Mouse (Mus musculus) intestine, embryonic 16.5 days (tissue): ENCODE results near the gene Plxna2. TPM values are rescaled to one million over a fixed set of nuclear protein-coding genes. Genes with fewer than 3 reads are reported as not detected.

ENCODE experiments used
- ATAC-seq: fragments of 200-750 bp; cut with Nextera tagmentation; 2 replicates; pipeline ENCODE4 v1.8.0; 2017; ENCODE audit warnings: moderate TSS enrichment, moderate library complexity
- H3K27ac ChIP-seq: fragments of 300-500 bp; sonication (generic); 2 replicates; pipeline ENCODE4 v1.5.1; 2014; ENCODE audit warnings: mild to moderate bottlenecking, low read length
- H3K27me3 ChIP-seq: fragments of 300-500 bp; sonication (generic); replicated peaks from 2 replicates; pipeline ENCODE4 v1.6.1; 2014; ENCODE audit warnings: low read length, control low read depth, mixed read lengths; ENCODE audit not compliant: control insufficient read depth, insufficient read depth
- H3K36me3 ChIP-seq: fragments of 300-500 bp; sonication (generic); 2 replicates; pipeline ENCODE4 v1.6.1; 2014; ENCODE audit warnings: low read length, control low read depth; ENCODE audit not compliant: control insufficient read depth, insufficient read depth
- H3K4me1 ChIP-seq: fragments of 300-500 bp; sonication (generic); 2 replicates; pipeline ENCODE4 v1.6.1; 2014; ENCODE audit warnings: low read length, control low read depth, mixed read lengths; ENCODE audit not compliant: control insufficient read depth, insufficient read depth
- H3K4me2 ChIP-seq: fragments of 300-500 bp; sonication (generic); 2 replicates; pipeline ENCODE4 v1.6.1; 2014; ENCODE audit warnings: low read depth, low read length, control low read depth
- H3K4me3 ChIP-seq: fragments of 300-500 bp; sonication (generic); 2 replicates; pipeline ENCODE4 v1.5.1; 2014; ENCODE audit warnings: mild to moderate bottlenecking, low read length
- H3K9ac ChIP-seq: fragments of 300-500 bp; sonication (generic); 2 replicates; pipeline ENCODE4 v1.6.1; 2014; ENCODE audit warnings: low read depth, low read length
- H3K9me3 ChIP-seq: fragments of 300-500 bp; sonication (generic); 2 replicates; pipeline ENCODE4 v1.6.1; 2016; ENCODE audit warnings: low read length, control low read depth; ENCODE audit not compliant: control insufficient read depth
- WGBS: fragments of 180-500 bp; shearing (Covaris S2); extraction: QIAGEN DNeasy Blood & Tissue Kit; methylation state at CpG from one replicate; pipeline ENCODE4 v1.1.7; 2014; 5-methylcytosine and 5-hydroxymethylcytosine counted together
- polyA plus RNA-seq: library from polyadenylated mRNA; unstranded; fragments of >200 nt; fragmentation: Nextera tagmentation; extraction: Ambion mirVana; gene quantifications from 2 replicates; pipeline ENCODE4 v1.2.1, GENCODE M21; 2015

Plxna2 gene
- 4.3 and 4.6 TPM in 2 replicates for polyA plus RNA-seq

- Histone ChIP-seq H3K36me3 (no peaks in the 10 kb centered on the region), H3K27ac (no peak within 1 kb of the TSS), H3K9ac (no peak within 1 kb of the TSS), H3K4me3 (peak within 1 kb of the TSS; percentile 65), H3K4me1 (peaks cover 15% of the 10 kb centered on the region), H3K9me3 (no peaks in the 10 kb centered on the region), H3K27me3 (no peaks in the 10 kb centered on the region), H3K4me2 (peak within 1 kb of the TSS; percentile 98)
- ATAC-seq = no peak
- WGBS = 95% methylated on average over 2 of the region's 2 CpGs
Observed at GRCm38 (mm10) chr1:194617918-194618317, at the start of gene Plxna2. Plxna2 (plus strand) TSS chr1:194618218.

DNA sequence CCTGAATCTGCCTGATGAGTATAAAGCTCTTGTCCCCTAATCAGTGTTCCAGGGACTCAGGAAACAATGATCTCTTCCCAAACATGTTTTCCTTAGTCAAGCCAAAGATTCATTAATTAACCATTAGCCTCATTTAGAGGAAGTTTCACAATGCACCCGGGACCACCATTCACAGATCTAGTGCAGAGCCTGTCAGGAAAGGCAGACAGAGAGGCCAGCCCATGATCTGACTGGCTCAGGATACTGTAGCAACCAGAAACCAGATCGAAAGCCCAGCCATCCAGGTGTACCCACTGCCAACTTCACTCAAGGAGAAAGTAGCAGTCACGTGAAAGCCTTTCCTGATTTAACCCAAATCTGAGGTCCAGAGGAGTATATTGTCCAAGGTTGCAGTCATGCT lies 44.1 kb upstream of the Plxna2 start:
- Histone ChIP-seq H3K36me3 (no peaks in the 10 kb centered on the region), H3K27ac (no peak overlapping the region), H3K27me3 (no peaks in the 10 kb centered on the region), H3K9me3 (no peaks in the 10 kb centered on the region), H3K4me2 (no peak overlapping the region), H3K4me3 (no peak overlapping the region), H3K9ac (no peak overlapping the region), H3K4me1 (no peaks in the 10 kb centered on the region)
- no peak for ATAC-seq
- WGBS = 69% methylated on average over 3 of the region's 3 CpGs

DNA sequence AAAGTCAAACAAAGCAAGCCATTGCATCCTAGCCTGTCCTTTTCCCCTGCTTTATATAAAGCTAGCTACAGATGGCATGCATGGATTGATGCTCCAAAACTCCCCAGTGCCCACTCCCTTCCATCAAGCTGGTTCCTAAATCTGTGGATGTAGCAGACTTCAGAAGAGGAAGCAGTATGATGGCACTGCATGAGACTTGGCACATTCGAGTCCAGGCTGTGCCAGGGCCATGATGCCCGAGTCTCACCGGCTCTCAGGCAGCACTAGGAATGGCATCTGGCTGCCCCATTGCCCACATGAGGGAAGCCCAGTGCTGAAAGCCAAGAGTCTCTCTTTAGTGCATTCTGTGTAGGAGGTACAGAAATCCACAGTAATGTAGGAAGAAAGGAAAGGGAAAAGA lies 39.7 kb upstream of the Plxna2 start:
- WGBS = 87% methylated on average over 3 of the region's 3 CpGs
- Histone ChIP-seq H3K36me3 (no peaks in the 10 kb centered on the region), H3K4me2 (no peak overlapping the region), H3K4me3 (no peak overlapping the region), H3K27me3 (no peaks in the 10 kb centered on the region), H3K9ac (no peak overlapping the region), H3K4me1 (no peaks in the 10 kb centered on the region), H3K27ac (no peak overlapping the region), H3K9me3 (no peaks in the 10 kb centered on the region)
- no peak for ATAC-seq

DNA sequence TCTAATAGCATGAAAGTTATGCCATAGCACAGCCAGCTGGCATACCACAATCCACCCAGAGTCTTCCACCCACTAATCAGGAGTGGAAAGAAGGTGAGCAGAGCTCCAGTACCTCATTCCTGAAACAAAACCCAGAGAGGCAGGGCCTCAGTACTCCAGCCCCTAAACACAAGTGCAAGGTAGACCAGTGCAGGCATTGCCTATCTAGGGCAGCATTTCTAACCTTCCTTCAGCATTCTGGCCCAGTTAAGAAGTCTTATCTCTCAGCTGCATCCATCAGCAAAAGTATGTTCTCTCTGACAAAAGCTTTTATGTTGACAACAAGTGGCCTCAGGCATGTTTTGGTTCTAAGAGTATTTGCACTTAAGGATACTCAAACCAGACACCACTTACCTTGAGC lies 37.5 kb upstream of the Plxna2 start:
- Histone ChIP-seq H3K9ac (no peak overlapping the region), H3K36me3 (no peaks in the 10 kb centered on the region), H3K4me3 (no peak overlapping the region), H3K9me3 (no peaks in the 10 kb centered on the region), H3K4me1 (no peaks in the 10 kb centered on the region), H3K27ac (no peak overlapping the region), H3K4me2 (no peak overlapping the region), H3K27me3 (no peaks in the 10 kb centered on the region)
- ATAC-seq = no peak

DNA sequence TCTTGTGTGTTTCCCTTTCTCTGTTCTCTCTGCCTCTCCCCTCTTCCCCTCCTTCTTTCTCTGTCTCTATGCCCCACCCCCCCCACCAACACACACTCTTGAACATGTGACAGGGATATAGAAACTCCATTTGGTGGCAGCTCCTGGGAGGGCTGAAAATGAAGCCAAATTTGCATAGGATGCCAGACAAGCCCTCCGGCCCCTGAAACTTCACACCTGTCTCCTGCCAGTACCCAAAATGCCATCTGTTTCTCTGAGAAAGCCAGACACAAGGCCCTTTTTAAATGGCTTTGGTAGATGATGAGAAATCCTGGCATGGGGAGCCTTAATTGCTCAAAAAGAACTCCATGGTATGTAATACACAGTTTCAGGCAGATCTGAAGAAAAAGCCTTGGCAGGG lies 31.3 kb upstream of the Plxna2 start:
- no peak overlapping the region for H3K4me3 ChIP-seq
- H3K4me1 ChIP-seq = 0 out of 2 replicates have a peak, but pooled peaks cover 3% of the 10 kb centered on the region
- H3K36me3 ChIP-seq = no peaks in the 10 kb centered on the region
- 81% methylated on average over 1 of the region's 1 CpGs for WGBS
- H3K9ac ChIP-seq = no peak overlapping the region
- no peak overlapping the region for H3K4me2 ChIP-seq
- H3K9me3 ChIP-seq = no peaks in the 10 kb centered on the region
- H3K27ac ChIP-seq = no peak overlapping the region
- ATAC-seq = no peak
- H3K27me3 ChIP-seq = no peaks in the 10 kb centered on the region

- no peaks in the 10 kb centered on the region for H3K27me3 ChIP-seq
- no peak overlapping the region for H3K4me2 ChIP-seq
- no peak overlapping the region for H3K27ac ChIP-seq
- H3K36me3 ChIP-seq = no peaks in the 10 kb centered on the region
- no peak overlapping the region for H3K9ac ChIP-seq
- H3K9me3 ChIP-seq = no peaks in the 10 kb centered on the region
- no peak for ATAC-seq
- no peak overlapping the region for H3K4me3 ChIP-seq
- 0 out of 2 replicates have a peak, but pooled peaks cover 3% of the 10 kb centered on the region for H3K4me1 ChIP-seq
Observed at GRCm38 (mm10) chr1:194587532-194587931, 30.5 kb upstream of the Plxna2 start.

DNA sequence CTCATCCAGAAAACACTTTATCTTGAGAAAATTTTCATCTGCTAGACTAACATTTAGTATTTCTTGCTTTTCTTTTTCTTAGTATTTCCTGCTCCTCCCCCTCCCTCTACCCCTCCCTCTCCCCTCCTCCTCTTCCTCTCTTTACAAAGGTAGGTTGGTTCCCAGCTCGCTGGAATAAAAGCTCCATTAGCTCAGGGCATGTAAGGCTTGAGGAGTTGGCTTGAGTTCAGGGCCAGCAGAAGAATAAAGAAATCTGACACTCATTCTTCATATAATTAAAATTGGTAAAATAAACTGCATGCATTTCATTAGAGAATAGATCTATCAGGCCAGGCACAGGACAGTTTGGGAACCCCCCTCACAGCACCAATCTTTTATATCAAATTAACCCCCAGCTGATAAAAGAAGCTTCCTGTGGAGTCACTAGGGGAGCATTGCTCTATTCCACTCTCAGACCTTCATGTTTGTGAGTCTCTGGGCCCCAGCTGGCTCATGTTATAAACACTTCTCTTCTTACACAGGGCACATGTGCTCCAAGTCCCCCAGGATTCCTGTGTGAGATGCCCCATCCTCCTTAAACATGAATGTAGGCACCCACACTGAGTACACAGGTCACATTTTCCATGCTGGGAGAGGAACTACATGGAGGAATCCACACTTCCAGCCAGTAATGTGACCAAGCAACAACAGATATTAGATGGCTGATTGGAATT lies 29.9 kb upstream of the Plxna2 start:
- Histone ChIP-seq H3K4me1 (0 out of 2 replicates have a peak, but pooled peaks cover 3% of the 10 kb centered on the region), H3K9ac (no peak overlapping the region), H3K27me3 (no peaks in the 10 kb centered on the region), H3K4me2 (no peak overlapping the region), H3K4me3 (no peak overlapping the region), H3K27ac (no peak overlapping the region), H3K36me3 (no peaks in the 10 kb centered on the region), H3K9me3 (no peaks in the 10 kb centered on the region)
- no peak for ATAC-seq
- 25% methylated on average over 1 of the region's 1 CpGs for WGBS

DNA sequence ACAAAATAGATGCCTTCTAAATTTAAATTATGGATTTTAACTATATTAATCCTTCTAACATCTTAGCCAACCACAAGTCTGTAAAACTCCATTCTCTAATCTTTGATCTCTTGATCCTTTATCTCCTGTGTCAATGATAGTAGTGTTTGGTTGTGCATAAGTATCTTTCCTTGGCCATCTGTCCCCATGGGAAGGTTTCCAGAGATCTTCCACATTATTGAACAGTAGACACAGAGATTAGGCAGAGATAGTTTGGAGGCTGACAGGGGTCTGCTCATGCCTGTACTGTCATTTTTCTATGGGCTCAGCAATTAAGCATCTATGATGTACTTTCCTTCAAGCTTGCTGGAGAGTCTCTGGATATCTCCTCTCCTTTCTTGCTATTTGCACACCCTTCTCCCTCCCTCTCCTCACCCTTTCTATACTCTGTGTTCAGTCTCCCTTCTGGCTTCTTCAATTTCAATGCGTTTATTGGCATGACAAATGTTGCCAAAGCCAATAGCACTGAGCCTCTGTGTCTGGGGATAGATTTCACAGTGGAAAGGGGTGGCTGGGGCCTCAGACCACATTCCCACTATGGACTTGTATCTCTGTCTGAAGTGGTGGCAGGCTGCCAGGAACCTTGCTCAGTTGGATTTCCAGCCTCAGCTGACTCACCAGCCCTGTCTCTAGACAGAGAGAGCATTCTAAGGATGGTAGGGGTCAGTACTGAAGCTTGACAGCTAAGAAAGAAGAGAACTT lies 29.1 kb upstream of the Plxna2 start:
- 0 out of 2 replicates have a peak, but pooled peaks cover 3% of the 10 kb centered on the region for H3K4me1 ChIP-seq
- H3K27me3 ChIP-seq = no peaks in the 10 kb centered on the region
- no peak overlapping the region for H3K4me2 ChIP-seq
- H3K9ac ChIP-seq = no peak overlapping the region
- no peaks in the 10 kb centered on the region for H3K36me3 ChIP-seq
- no peaks in the 10 kb centered on the region for H3K9me3 ChIP-seq
- 50% methylated on average over 1 of the region's 1 CpGs for WGBS
- no peak overlapping the region for H3K27ac ChIP-seq
- peak; percentile 55; the same call in 1 of the 2 replicates for ATAC-seq
- H3K4me3 ChIP-seq = no peak overlapping the region

DNA sequence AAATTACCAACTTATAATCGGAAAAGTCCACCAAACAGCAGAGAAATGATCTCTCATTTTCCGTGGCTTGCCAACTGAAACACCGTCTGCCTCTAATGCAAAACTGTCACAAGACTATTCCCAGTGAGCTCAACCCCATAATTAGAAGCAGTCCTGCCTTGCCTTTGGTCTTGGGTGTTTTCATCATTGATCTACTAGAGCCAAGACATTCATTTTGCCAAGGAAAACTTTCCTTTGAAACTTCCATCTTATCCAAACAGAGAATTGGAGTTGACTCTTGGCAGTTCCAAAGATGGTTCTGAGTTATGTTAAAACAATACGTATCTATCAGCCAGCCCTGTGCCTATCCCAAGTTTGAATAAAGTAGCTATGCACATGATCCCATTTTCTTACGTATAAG lies 24.9 kb upstream of the Plxna2 start:
- H3K27me3 ChIP-seq = no peaks in the 10 kb centered on the region
- H3K36me3 ChIP-seq = no peaks in the 10 kb centered on the region
- H3K27ac ChIP-seq = no peak overlapping the region
- ATAC-seq = no peak
- no peaks in the 10 kb centered on the region for H3K9me3 ChIP-seq
- H3K4me2 ChIP-seq = no peak overlapping the region
- H3K9ac ChIP-seq = no peak overlapping the region
- 85% methylated on average over 5 of the region's 5 CpGs for WGBS
- H3K4me1 ChIP-seq = 0 out of 2 replicates have a peak, but pooled peaks cover 3% of the 10 kb centered on the region
- no peak overlapping the region for H3K4me3 ChIP-seq
